Mouse (Mus musculus) common myeloid progenitor, adult 5-6 weeks (primary cell): ENCODE measurements around the gene Strbp. TPM values are rescaled to one million over a fixed set of nuclear protein-coding genes. Genes with fewer than 3 reads are reported as not detected.

Experiments used
- ATAC-seq: replicated peaks from 2 replicates; pipeline ENCODE4 v1.8.0; 2016; ENCODE audit warnings: low read depth, mild to moderate bottlenecking, moderate TSS enrichment, inconsistent platforms; ENCODE audit not compliant: poor library complexity, severe bottlenecking
- total RNA-seq: library from RNA; stranded (forward); fragments of 200-1000, 187-1606 nt; gene quantifications from 2 replicates; pipeline ENCODE4 v1.2.3, GENCODE M21; 2017

Gene Strbp
- total RNA-seq, 1 experiment from 2014 or later: 78.9 TPM

- no peak for ATAC-seq
These were observed 592 bp upstream of the Strbp start for GRCm38 (mm10) chr2:37704141-37704760.

GRCm38 (mm10) chr2:37702301-37703172 is 1.1 kb downstream of the Strbp start:
- ATAC-seq: peak; percentile 34

GRCm38 (mm10) chr2:37689064-37689615 is 14.5 kb downstream of the Strbp start:
- ATAC-seq: no peak

GRCm38 (mm10) chr2:37687031-37687430 is 16.6 kb downstream of the Strbp start:
- no peak for ATAC-seq

- no peak for ATAC-seq
These were observed 18.8 kb downstream of the Strbp start for GRCm38 (mm10) chr2:37684864-37685263.

- ATAC-seq: no peak
These were observed 21.4 kb downstream of the Strbp start for GRCm38 (mm10) chr2:37682197-37682811.

GRCm38 (mm10) chr2:37651086-37651485 is 52.6 kb downstream of the Strbp start:
- ATAC-seq: no peak

GRCm38 (mm10) chr2:37649590-37649989 is 54.1 kb downstream of the Strbp start:
- no peak for ATAC-seq

GRCm38 (mm10) chr2:37648966-37649365 is 54.7 kb downstream of the Strbp start:
- no peak for ATAC-seq

- no peak for ATAC-seq
These were observed 80.3 kb downstream of the Strbp start for GRCm38 (mm10) chr2:37623343-37623742.

GRCm38 (mm10) chr2:37587919-37588318 is 115.7 kb downstream of the Strbp start:
- ATAC-seq: no peak

GRCm38 (mm10) chr2:37578185-37578584 is 125.5 kb downstream of the Strbp start:
- ATAC-seq: no peak

GRCm38 (mm10) chr2:37576661-37577060 is 127.0 kb downstream of the Strbp start:
- ATAC-seq: no peak

- ATAC-seq: no peak
These were observed 131.5 kb downstream of the Strbp start for GRCm38 (mm10) chr2:37572141-37572540.

GRCm38 (mm10) chr2:37570703-37571102 is 133.0 kb downstream of the Strbp start:
- ATAC-seq: no peak

- no peak for ATAC-seq
These were observed 133.8 kb downstream of the Strbp start for GRCm38 (mm10) chr2:37569888-37570287.

GRCm38 (mm10) chr2:37566035-37566434 is 137.6 kb downstream of the Strbp start:
- ATAC-seq: peak; percentile 56

GRCm38 (mm10) chr2:37565579-37565978 is 138.1 kb downstream of the Strbp start:
- ATAC-seq: peak; percentile 99

GRCm38 (mm10) chr2:37556366-37556765 is 147.3 kb downstream of the Strbp start:
- ATAC-seq: no peak

- ATAC-seq: no peak; the same call in 1 of the 2 replicates
These were observed 154.2 kb downstream of the Strbp start for GRCm38 (mm10) chr2:37549346-37550012.
